Mouse (Mus musculus): Measurements from ENCODE around the gene Jchain. TPM values are rescaled to one million over a fixed set of nuclear protein-coding genes. Genes with fewer than 3 reads are reported as not detected.

Gene Jchain
- 0.14 and 0.16 TPM in 2 replicates for polyA plus RNA-seq (2021; fragmentation: Nextera tagmentation)
- long read RNA-seq, experiment 1 = 0 reads
- long read RNA-seq, experiment 2, partial matches to known transcripts = 0 of 3 reads
- long read RNA-seq, experiment 2, other reads (novel, unspliced or antisense) = 3 of 3 reads

DNA sequence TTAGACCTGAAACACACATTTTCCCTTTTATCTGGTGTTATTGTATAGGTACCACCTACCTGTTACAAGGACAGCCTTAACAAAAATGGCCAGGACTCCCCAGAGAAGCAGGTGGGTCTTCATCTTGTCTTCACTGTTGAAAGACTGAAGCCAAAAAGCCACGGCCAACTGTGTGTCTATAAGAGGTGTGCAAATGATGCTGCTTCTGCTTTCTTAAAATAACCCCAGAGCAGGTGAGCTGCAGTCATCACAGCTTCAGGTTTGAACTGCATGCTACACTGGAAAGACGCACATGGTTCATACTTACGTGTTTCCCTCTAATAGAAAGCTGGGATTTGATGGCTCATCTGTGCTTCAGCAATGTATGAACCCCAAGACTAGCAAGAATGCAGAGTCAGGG lies at the start of gene Jchain:
TSS of gene Jchain (minus strand) at position 235 of the 400 bp plus-strand sequence.

DNA sequence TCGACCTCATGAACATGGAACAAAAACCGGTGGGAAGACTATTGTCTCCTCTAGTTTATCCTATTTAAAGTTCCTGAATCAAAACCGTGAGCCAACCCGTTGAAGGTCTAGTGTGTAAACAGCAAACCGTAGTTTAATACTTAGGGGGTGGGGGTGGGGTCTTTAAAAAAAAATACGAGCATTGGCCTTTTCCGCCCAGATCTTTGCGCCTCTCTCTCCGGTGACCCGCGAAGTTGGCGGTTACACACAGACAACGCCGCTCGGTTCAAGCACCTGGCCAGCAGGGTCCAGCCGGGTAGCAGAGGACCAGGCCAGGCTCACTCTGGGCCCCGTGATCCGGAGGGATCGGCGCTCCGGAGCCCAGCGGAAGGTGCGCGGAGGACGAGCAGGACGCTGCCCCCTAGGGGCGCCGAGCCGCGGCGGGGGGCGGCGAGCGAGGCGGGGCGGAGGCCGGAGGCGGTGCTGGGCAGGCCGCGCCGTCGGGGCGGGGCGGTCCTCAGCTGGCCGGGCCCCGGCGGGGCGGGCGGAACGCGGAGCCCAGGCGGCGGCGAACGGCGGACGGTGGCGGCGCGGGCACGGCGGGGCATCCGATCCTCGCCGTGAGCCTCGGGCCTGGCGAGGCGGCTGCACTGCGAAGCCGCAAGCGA lies 36.9 kb upstream of the Jchain start, which contains the start of gene Rufy3:
TSS of gene Rufy3 (plus strand) at position 540 of the 647 bp plus-strand sequence.

DNA sequence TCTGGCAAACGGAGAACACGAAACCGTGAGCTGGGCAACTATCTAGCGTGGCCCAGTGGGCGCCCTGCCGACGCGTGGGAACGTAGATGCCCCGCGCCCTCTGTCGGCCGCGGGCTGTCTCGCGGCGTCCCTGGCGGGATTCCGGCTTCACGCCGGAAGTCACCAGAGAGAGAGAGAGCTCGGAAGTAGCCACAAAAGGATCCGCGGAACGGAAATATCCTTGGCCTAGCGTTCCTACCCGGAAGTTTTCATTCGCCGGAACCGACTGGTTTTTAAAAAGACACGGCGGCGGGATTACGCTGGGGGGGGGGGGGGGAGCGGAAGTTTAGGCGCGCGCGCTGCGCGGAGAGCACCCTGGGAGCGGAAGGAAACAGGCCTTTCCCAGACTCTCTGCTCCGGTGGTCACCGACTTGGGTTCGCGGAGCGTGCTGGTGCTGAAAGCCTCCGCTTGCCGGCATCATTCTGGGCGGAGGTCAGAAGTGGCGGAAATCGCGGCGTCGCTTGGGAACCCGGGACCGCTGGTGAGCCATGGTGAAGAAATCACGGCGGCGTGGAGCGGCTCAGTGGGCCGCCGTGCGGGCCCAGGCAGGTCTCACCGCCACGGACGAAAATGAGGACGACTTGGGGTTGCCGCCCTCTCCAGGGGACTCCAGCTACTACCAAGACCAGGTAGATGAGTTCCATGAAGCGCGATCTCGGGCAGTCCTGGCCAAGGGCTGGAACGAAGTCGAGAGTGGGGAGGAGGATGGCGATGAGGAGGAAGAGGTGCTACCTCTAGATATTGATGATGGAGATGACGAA lies 26.6 kb upstream of the Jchain start, which contains the start of gene Utp3:
TSS of gene Utp3 (plus strand) at position 377 of the 801 bp plus-strand sequence.

DNA sequence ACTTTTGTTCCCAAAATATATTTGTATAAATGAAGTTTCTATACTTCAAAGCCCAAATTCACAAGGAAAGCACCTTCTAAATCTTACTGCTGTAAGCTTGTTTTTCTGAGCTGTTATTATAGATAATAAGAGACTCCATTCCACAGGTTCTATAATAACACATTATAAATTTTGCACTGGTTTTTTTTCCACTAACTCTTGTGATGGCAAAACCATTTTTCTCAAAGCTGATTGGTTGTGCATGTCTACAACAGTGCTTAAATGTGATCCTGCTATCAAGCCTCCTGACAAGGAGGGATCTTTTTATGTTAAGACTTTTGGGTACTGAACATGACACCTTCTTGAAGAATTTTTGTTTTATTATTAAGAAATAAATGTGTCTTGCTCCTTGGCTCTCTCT lies 40.0 kb downstream of the Jchain start, which contains the start of gene Enam:
TSS of gene Enam (plus strand) at position 301 of the 400 bp plus-strand sequence.

Other genes with a start within 250 kb of the Jchain start
- gene Prol1, start 210.6 kb downstream of the Jchain start, polyA plus RNA-seq (2021; fragmentation: Nextera tagmentation) = not detected in 2 replicates
- gene Amtn, start 151.8 kb downstream of the Jchain start, polyA plus RNA-seq (2021; fragmentation: Nextera tagmentation) = not detected in 2 replicates
- gene Ambn, start 71.9 kb downstream of the Jchain start, polyA plus RNA-seq (2021; fragmentation: Nextera tagmentation) = not detected in 2 replicates
- not detected in 2 replicates for gene Enam, start 39.9 kb downstream of the Jchain start, polyA plus RNA-seq (2021; fragmentation: Nextera tagmentation)
- gene Utp3, start 26.6 kb upstream of the Jchain start, polyA plus RNA-seq (2021; fragmentation: Nextera tagmentation) = 34.4 and 37.1 TPM in 2 replicates
- gene Rufy3, start 37.1 kb upstream of the Jchain start, polyA plus RNA-seq (2021; fragmentation: Nextera tagmentation) = 58.8 and 59.6 TPM in 2 replicates
- 50.1 and 52.7 TPM in 2 replicates for gene Grsf1, start 148.3 kb upstream of the Jchain start, polyA plus RNA-seq (2021; fragmentation: Nextera tagmentation)
- 3.7 and 4.1 TPM in 2 replicates for gene Mob1b, start 193.0 kb upstream of the Jchain start, polyA plus RNA-seq (2021; fragmentation: Nextera tagmentation)
- 13.8 and 16.2 TPM in 2 replicates for gene Dck, start 237.1 kb upstream of the Jchain start, polyA plus RNA-seq (2021; fragmentation: Nextera tagmentation)